Mouse (Mus musculus): ENCODE results near the gene Plp2.

Gene Plp2

GRCm38 (mm10) chrX:7670390-7670881 is 754 bp downstream of the Plp2 start:
- H3K4me1 ChIP-seq (replicated peaks; ENCODE audit: low read depth, low read length) = peaks cover 67% of the 10 kb centered on the region
- H3K4me3 ChIP-seq (replicated peaks; ENCODE audit: low read length) = peak overlapping the region; percentile 86
- H3K36me3 ChIP-seq (ENCODE audit: insufficient read depth, low read length) = peaks cover 25% of the 10 kb centered on the region
- H3K9me3 ChIP-seq (ENCODE audit: low read length) = no peaks in the 10 kb centered on the region
- TF ChIP-seq POU5F1 (IDR thresholded peaks at IDR 0.05; ENCODE audit: borderline replicate concordance, low read length) (no peak), CTCF (conservative IDR thresholded peaks at IDR 0.05; ENCODE audit: low read length) (no peak), NANOG (IDR thresholded peaks at IDR 0.05; ENCODE audit: borderline replicate concordance, low read length) (no peak)
- H3K27me3 ChIP-seq (ENCODE audit: insufficient read depth, low read length) = no peaks in the 10 kb centered on the region

- Histone ChIP-seq H3K4me1 (replicated peaks; ENCODE audit: low read depth, low read length) (peaks cover 44% of the 10 kb centered on the region), H3K36me3 (ENCODE audit: insufficient read depth, low read length) (peaks cover 28% of the 10 kb centered on the region), H3K27me3 (ENCODE audit: insufficient read depth, low read length) (no peaks in the 10 kb centered on the region), H3K4me3 (replicated peaks; ENCODE audit: low read length) (0 out of 2 replicates have a peak overlapping the region, but pooled peaks have one; percentile 3), H3K9me3 (ENCODE audit: low read length) (no peaks in the 10 kb centered on the region)
- no peak for TF ChIP-seq POU5F1 (IDR thresholded peaks at IDR 0.05; ENCODE audit: borderline replicate concordance, low read length)
Observed at GRCm38 (mm10) chrX:7665739-7666502, 5.3 kb downstream of the Plp2 start.

- H3K27me3 ChIP-seq (ENCODE audit: insufficient read depth, low read length) = no peaks in the 10 kb centered on the region
- 0 out of 2 replicates have a peak overlapping the region, but pooled peaks have one; percentile 7 for H3K4me3 ChIP-seq (replicated peaks; ENCODE audit: low read length)
- peaks cover 44% of the 10 kb centered on the region for H3K4me1 ChIP-seq (replicated peaks; ENCODE audit: low read depth, low read length)
- H3K9me3 ChIP-seq (ENCODE audit: low read length) = no peaks in the 10 kb centered on the region
- no peak for TF ChIP-seq CTCF (conservative IDR thresholded peaks at IDR 0.05; ENCODE audit: low read length)
- no peak for TF ChIP-seq POU5F1 (IDR thresholded peaks at IDR 0.05; ENCODE audit: borderline replicate concordance, low read length)
- no peak for TF ChIP-seq NANOG (IDR thresholded peaks at IDR 0.05; ENCODE audit: borderline replicate concordance, low read length)
- H3K36me3 ChIP-seq (ENCODE audit: insufficient read depth, low read length) = peaks cover 28% of the 10 kb centered on the region
Observed at GRCm38 (mm10) chrX:7664791-7665190, 6.4 kb downstream of the Plp2 start.

GRCm38 (mm10) chrX:7662936-7663335 is 8.3 kb downstream of the Plp2 start:
- H3K36me3 ChIP-seq (ENCODE audit: insufficient read depth, low read length) = peaks cover 14% of the 10 kb centered on the region
- H3K9me3 ChIP-seq (ENCODE audit: low read length) = no peaks in the 10 kb centered on the region
- peaks cover 50% of the 10 kb centered on the region for H3K4me1 ChIP-seq (replicated peaks; ENCODE audit: low read depth, low read length)
- H3K4me3 ChIP-seq (replicated peaks; ENCODE audit: low read length) = no peak overlapping the region
- no peak for TF ChIP-seq POU5F1 (IDR thresholded peaks at IDR 0.05; ENCODE audit: borderline replicate concordance, low read length)
- no peak for TF ChIP-seq NANOG (IDR thresholded peaks at IDR 0.05; ENCODE audit: borderline replicate concordance, low read length)
- TF ChIP-seq CTCF (conservative IDR thresholded peaks at IDR 0.05; ENCODE audit: low read length) = no peak
- H3K27me3 ChIP-seq (ENCODE audit: insufficient read depth, low read length) = no peaks in the 10 kb centered on the region

GRCm38 (mm10) chrX:7661086-7661485 is 10.1 kb downstream of the Plp2 start:
- Histone ChIP-seq H3K9me3 (ENCODE audit: low read length) (no peaks in the 10 kb centered on the region), H3K4me1 (replicated peaks; ENCODE audit: low read depth, low read length) (peaks cover 38% of the 10 kb centered on the region), H3K4me3 (replicated peaks; ENCODE audit: low read length) (no peak overlapping the region), H3K36me3 (ENCODE audit: insufficient read depth, low read length) (peaks cover 3% of the 10 kb centered on the region; the same call in 1 of the 2 replicates), H3K27me3 (ENCODE audit: insufficient read depth, low read length) (no peaks in the 10 kb centered on the region)
- TF ChIP-seq POU5F1 (IDR thresholded peaks at IDR 0.05; ENCODE audit: borderline replicate concordance, low read length) (no peak), NANOG (IDR thresholded peaks at IDR 0.05; ENCODE audit: borderline replicate concordance, low read length) (no peak), CTCF (conservative IDR thresholded peaks at IDR 0.05; ENCODE audit: low read length) (no peak)

GRCm38 (mm10) chrX:7658785-7659589 is 12.2 kb downstream of the Plp2 start:
- Histone ChIP-seq H3K4me1 (replicated peaks; ENCODE audit: low read depth, low read length) (peaks cover 22% of the 10 kb centered on the region), H3K36me3 (ENCODE audit: insufficient read depth, low read length) (peaks cover 3% of the 10 kb centered on the region; the same call in 1 of the 2 replicates), H3K27me3 (ENCODE audit: insufficient read depth, low read length) (no peaks in the 10 kb centered on the region), H3K4me3 (replicated peaks; ENCODE audit: low read length) (peak overlapping the region; percentile 69), H3K9me3 (ENCODE audit: low read length) (no peaks in the 10 kb centered on the region)
- TF ChIP-seq CTCF (conservative IDR thresholded peaks at IDR 0.05; ENCODE audit: low read length) (no peak), POU5F1 (IDR thresholded peaks at IDR 0.05; ENCODE audit: borderline replicate concordance, low read length) (no peak), NANOG (IDR thresholded peaks at IDR 0.05; ENCODE audit: borderline replicate concordance, low read length) (no peak)

- Histone ChIP-seq H3K27me3 (ENCODE audit: insufficient read depth, low read length) (no peaks in the 10 kb centered on the region), H3K4me3 (replicated peaks; ENCODE audit: low read length) (peak overlapping the region; percentile 69), H3K9me3 (ENCODE audit: low read length) (no peaks in the 10 kb centered on the region), H3K4me1 (replicated peaks; ENCODE audit: low read depth, low read length) (peaks cover 25% of the 10 kb centered on the region), H3K36me3 (ENCODE audit: insufficient read depth, low read length) (peaks cover under 1% of the 10 kb centered on the region; the same call in 1 of the 2 replicates)
- no peak for TF ChIP-seq POU5F1 (IDR thresholded peaks at IDR 0.05; ENCODE audit: borderline replicate concordance, low read length)
- TF ChIP-seq CTCF (conservative IDR thresholded peaks at IDR 0.05; ENCODE audit: low read length) = no peak
- TF ChIP-seq NANOG (IDR thresholded peaks at IDR 0.05; ENCODE audit: borderline replicate concordance, low read length) = no peak
Observed at GRCm38 (mm10) chrX:7658031-7658784, 13.0 kb downstream of the Plp2 start.

- peak within 1 kb of the TSS; percentile 69 for H3K4me3 ChIP-seq (replicated peaks; ENCODE audit: low read length)
- no peaks in the 10 kb centered on the region for H3K36me3 ChIP-seq (ENCODE audit: insufficient read depth, low read length)
- no peak for TF ChIP-seq NANOG (IDR thresholded peaks at IDR 0.05; ENCODE audit: borderline replicate concordance, low read length)
- no peak for TF ChIP-seq CTCF (conservative IDR thresholded peaks at IDR 0.05; ENCODE audit: low read length)
- no peak for TF ChIP-seq POU5F1 (IDR thresholded peaks at IDR 0.05; ENCODE audit: borderline replicate concordance, low read length)
- peaks cover 35% of the 10 kb centered on the region for H3K4me1 ChIP-seq (replicated peaks; ENCODE audit: low read depth, low read length)
- no peaks in the 10 kb centered on the region for H3K27me3 ChIP-seq (ENCODE audit: insufficient read depth, low read length)
- no peaks in the 10 kb centered on the region for H3K9me3 ChIP-seq (ENCODE audit: low read length)
Observed at GRCm38 (mm10) chrX:7657221-7657639, 14.0 kb downstream of the Plp2 start, which contains the start of gene Prickle3. Prickle3 (plus strand) TSS chrX:7657260.
